Mouse (Mus musculus): ENCODE data around the gene Vps53.
"Not testable (repeated sequence)": the region's sequence is repeated elsewhere in the genome, so short reads cannot be mapped to it uniquely, and the experiment has no call there.

The Vps53 gene

DNA sequence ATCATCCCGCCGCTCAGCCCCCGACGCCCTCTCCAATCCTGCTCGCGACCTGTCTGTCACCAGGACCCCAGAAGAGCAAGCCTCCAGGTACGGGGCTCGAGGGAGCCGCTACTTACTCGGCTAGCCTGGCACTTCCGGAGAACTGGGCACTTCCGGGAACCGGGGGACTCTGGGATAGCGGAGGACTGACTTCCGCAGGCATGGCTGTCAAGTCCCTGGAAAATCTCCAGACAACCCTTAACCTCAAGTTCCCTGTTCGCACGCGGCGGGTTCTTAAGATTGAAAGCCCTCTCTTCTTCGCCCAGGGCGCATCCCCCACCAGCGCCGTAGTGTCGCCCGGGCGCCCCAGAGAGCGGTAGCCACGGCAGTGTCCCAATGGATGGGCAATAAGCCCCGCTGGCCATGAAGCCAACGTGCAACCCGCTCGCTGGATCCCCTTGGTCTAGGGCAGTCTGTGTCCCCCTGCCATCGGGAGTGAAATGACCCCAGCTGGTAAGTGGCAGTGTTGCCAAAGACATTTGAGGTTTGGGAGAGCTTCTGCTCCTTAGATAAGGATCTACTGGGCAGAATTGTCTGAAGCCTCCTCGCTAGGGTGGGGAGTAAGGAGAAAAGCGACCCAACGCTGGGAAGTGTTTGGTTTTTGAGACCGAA is at the start of gene Vps53, which contains the start of gene Fam57a:
Gene Vps53 (minus strand): TSS at position 153 of the 651 bp plus-strand sequence.
Gene Fam57a (plus strand): TSS at position 177 of the 651 bp plus-strand sequence.
- peak; percentile 92 for DNase-seq

DNA sequence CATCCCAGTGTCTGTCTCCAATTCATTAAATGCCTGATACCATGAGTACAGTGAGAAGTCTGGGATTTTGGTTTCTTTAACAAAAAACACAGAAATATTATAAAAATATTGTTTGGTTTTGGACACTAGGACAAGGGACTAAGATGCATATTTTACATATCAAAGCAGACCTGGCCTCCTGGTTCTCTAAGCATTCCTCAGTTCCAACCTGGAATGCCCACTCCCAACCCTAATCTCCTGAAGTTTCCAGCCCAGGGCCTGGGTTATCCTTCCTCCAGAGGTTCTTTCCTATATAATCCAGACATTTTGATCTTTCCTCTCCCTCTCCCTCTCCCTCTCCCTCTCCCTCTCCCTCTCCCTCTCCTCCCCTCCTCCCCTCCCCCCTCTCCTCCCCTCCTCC is 45.6 kb upstream of the Vps53 start:
- no peak for DNase-seq

DNA sequence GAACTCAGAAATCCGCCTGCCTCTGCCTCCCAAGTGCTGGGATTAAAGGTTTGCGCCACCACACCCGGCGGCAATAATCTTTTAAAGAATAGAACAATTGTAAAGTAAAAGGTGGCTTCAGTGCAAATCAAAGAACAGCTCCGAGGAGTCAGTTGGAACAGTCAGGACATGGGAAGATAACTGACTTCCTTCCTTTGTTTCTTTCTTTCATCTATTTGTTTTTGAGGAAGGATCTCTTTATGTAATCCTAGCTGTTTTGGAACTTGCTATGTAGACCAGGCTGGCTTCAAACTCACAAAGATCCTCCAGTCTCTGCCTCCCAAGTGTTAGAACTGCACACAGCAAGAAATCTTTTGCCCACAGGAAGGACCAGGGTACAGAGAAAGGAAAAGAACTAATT is 45.2 kb upstream of the Vps53 start:
- DNase-seq: no peak

DNA sequence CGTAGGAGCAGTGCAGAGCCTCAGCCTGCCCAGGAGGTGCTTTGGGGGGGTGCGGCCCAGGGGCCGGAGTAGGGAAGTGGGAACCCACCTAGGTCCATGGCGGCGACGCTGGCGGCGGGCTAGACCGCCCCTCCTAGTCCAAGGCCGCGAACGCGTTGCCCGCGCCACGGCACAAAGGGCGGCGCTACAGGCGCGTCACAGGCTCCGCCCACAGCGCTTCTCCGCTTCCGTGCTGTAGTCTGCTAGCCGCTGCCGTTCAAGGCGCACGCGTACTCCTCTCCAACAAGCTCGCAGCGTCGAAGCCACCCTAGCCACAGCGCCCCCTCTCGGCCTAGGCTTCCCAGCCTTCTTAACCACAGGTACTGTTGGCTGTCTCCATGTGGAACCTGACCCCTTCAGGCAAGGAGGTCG is 37.9 kb upstream of the Vps53 start, which contains the start of the genes Dbil5 and Gemin4:
Gene Dbil5 (plus strand): TSS at position 219 of the 411 bp plus-strand sequence.
Gene Gemin4 (minus strand): TSS at position 275 of the 411 bp plus-strand sequence.
- DNase-seq: peak; percentile 96

DNA sequence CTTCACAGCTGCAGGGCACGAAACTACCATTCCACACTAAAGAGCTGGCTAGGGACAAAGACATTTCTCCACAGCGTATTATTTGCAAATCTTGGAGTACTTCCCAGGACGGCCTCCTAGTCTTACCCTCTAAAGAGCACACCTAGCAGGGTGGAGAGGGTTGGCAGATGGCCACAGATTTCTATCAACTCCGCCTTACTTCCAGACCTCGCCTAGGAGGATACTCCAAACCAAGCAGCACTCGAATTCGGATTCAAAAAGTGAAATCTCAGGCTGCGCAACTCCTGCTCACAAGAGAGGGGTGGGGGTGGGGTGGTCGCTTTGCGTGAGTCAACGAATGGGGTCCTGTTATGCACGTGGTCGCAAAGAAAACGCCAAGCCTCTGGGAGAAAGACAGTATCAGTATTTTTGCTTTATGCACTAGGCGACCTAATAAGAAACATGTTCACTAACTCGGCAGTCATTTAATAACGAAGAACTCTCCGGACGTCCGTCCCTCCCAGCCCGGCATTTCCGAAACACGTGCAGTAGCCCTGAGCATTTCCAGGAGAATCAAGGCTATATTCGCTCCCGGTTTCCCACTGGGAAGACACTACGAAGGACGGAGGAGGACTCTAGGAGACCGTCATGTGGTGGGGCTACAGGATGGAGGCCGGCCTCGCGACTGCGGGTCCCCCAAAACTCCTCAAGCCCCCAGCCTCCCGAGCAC is 37.4 kb upstream of the Vps53 start:
- DNase-seq: peak; percentile 43

DNA sequence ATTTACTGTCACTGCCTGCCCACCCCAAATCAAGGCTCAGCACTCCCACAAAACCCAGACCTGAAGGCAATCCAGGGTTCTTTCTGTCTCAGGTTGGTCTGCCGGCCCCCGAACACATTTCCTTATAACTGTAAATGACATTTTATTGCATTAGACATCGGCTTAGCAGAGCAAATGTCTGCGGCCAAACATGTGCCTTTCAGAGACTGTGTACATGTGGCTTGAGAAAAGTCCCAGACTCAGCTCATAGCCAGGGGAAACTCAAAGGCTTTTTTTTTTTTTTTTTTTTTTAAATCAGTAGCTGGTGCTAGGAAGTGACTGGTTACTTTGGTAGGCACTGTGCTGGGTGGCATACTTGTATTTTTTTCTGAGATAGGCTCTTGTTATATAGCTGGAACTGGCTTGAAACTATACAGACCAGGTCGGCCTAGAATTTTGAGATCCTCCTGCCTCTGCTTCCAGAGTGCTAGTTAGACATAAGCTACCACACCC is 36.6 kb upstream of the Vps53 start:
- no peak for DNase-seq

DNA sequence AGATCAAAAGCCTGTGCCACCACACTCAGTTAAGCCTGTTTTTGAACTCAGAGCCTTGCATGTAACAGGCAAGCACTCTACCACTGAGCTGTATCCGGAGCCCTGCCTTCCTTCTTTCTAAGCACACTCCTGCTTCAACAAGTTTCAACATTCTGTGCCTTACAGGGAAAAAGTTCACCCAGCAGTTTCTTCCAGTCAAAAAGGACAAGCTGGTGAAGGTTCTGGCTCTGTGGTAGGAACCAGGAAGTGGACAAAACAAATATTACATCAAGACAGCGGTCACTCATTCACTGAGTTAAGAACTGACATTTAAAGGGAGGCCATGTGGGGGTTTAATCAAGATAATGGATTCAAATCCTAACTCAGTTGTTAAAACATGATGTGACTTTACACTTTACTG is 35.6 kb upstream of the Vps53 start:
- no peak for DNase-seq

DNA sequence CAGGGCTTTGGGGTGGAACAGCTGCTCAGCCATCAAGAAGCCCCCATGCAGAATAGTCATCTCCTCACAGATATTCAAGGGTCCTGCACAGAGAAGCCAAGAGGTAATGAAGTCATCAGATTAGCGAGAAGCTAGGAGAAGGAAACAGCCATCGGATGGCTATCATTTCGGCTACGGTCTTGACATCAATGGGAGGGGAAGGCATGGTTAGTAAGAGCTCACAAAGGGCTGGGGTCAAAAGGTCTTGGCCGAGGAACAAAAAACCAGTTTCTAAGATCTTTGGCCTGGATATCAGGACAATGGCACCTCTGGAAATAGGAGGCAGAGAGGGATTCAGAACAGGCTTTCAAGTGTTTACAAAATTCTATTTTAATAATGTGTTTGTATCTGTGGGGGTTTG is 34.4 kb upstream of the Vps53 start:
- DNase-seq: no peak

DNA sequence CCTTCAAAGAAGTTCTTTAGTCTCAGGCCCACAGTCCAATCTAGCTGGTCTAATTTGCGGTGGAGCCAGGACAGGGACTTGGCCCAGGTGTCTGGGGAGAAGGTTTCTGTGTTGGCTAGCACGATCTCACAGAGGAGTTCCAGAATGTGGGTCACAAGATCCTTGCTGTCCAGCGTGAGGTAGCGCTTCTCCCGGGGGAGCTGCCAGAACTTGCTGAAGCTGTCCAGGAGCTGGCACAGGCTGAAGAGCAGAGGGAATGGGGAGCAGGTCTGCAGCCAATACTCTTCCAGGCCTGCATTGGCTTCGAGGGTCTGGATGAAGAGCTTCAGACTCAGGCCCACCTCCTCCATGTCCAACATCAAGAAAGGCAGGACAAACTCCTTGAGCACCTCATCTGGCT is 32.1 kb upstream of the Vps53 start:
- not testable (repeated sequence) for DNase-seq

DNA sequence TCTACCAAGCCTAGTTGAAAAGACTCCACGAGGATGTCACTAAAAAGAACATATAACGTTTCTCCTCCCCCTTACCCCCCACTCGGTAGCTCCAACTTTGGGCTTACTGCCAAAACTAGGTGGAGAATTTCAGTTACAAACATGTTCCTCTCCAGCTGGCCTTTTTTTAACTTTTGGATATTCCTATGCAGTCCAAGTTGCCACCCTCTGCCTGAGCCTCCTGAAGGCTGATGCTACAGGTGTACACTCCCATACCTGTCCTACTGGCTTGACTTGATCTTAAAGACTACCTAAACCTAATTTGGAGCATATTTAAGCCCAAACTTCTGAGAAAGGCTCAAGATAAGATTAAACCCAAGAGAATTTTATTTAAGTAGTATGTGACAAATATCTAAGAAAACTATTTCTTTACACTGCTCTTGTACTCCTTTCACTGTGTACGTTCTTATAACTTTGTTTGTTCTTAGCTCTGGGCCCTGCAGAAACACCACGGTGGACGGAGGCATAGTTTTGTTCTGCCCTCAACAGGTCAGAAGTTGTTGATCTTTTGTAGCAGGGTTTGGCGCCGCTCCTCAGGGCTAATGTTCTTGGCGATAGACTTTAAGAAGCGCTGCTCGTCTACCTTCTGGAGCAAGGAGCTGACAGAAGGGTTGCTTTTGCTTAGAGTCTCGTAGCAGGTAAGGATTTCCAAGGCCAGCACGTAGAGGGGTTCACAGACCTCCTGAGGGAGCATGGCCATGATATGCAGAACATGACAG is 31.0 kb upstream of the Vps53 start:
- DNase-seq: no peak

DNA sequence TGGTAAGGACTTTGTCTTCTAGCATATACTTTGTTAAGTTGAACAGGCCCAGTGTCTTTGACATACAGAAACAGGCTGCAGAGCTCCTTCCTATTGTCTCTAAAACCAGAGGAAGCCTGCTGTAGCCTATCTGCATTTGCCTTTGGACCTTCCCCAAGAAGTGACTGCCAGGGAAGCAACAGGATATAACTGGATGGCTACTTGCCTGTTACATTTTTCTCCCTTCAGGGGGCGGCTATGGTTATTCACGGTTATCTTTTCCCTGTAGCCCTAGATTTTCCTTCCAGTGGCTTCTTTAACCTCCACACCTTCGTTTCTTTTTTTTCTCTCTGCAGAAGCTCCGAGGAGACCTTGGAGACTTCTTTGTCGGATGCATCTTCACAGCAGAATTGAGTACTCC is 27.3 kb upstream of the Vps53 start:
- DNase-seq: no peak

DNA sequence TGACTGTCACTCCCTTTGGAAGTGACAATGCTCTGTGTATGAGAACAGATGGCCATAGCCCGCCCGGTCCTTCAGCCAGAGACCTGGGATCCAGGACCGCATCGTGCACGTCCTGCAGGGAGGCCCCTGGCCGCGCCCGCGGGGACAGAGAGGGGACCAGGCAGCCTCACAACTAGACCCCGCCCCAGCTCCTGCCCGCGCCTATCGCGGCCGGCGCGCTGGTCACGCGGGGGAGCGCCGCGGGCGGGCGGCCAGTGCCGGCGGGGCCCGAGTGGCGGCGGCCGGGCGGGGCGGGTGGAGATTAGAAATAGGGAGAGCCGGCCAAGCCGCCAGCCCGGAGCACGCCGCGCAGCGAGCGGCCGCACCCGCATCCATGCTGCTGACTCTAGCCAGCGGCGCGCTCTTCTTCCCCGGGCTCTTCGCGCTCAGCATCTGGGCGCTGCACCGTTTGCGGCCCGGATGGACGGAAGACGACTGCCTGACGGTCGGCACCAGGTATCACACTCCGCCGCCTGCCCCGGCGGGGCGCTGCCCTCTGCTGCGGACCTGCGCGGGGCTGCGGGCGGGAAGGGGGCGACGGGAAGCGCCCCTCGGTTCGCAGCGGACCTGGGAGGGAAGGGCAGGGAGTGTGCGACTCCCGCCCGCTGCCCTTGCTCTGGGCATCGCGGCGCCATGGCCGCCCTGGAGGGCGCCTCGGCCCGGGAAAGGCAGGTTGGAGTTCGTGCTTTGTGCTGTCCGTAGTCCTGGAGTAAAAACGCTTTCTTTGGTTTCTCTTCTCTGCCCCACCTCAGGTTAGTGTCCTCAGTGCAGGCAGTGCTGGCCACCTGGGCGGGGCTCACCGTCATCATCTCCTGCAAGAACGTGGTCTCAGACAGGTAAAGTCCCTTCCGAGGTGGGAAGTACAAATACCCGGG is 22.6 kb upstream of the Vps53 start:
- peak; percentile 82 for DNase-seq

DNA sequence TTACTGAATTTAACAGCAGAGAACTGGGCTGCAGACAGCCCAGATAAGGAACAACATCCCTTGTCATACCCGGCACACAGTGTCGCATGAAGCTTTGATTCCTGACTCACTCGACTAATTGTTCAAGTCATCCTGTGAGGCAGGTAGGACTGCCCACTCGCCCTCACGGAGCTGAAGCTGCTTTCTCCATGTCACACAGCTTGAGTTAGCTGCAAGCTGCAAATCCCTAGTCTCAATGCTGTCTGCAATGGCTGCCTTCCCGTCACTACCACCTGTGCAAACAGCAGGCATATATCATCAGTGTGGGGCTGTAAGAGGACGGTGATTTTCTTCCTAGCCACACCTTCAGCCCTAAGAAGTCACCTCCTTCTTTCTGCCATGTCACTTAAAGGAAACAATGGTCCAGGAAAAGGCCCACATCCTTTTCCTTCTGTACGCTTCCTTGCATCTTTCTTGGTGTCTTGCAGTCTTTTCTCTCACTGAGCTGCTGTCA is 17.6 kb upstream of the Vps53 start:
- DNase-seq: no peak

DNA sequence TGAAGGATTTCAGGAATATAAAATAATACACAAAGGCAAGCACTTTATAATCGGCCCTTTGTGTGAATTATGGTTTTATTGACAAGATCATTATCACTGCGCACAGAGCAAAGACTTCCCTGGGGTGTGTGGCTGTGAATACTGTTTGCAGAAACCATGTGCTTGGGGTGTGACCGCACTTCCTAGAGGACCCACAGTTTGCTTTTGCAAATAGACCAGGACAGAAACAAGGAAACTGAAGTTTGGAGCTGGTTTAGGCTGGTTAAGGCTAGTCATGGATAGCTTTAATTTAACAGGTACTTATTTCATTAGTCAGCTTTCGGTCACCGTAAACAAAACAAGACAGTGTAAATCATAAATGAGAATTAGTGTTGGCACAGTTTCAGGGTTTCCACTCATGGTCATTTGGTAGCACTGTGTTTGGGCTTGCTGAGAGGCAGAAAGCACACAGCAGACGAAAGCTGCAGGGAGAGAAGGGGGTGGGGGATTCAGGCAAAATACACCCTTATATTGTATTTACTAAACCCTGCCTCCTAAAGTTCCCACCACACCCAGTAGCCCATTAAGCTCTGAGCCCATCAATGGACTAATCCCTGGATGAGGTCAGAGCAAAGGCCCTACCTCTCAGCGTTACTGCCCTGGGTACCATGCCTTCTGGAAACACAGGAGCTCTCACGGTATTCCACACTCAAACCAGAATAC is 17.0 kb upstream of the Vps53 start:
- DNase-seq: no peak

DNA sequence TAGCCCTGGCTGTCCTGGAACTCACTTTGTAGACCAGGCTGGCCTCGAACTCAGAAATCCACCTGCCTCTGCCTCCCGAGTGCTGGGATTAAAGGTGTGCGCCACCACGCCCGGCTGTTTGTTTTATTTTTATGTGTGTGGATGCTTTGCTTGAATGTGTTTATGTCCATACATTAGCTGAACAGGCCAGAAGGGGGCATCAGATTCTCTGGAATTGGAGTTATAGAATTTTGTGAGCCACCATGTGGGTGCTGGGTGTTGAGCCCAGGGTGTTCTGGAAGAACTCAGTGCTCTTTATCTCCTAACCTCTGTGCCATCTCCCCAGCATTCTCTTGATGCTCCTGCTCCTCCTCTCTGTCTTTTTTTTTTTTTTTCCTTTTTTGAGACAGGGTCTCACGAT is 7.5 kb upstream of the Vps53 start:
- no peak for DNase-seq

DNA sequence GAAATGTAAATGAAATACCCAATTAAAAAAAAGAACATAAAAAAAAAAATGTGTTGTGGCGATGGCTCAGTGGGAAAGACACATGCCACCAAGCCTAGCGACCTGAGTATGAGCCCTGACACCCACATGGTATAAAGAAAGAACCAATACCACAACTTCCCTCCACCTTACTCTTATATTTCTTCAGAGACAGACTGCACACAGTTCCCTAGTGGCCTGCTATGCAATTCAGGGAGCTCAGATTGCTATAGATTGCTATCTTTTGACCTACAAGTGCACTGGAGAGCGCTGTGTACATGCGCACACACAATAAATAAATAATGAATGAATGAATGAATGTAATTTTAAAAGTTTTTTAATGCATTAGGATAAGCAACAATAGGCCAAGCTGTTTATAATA is 4.3 kb upstream of the Vps53 start:
- no peak for DNase-seq

DNA sequence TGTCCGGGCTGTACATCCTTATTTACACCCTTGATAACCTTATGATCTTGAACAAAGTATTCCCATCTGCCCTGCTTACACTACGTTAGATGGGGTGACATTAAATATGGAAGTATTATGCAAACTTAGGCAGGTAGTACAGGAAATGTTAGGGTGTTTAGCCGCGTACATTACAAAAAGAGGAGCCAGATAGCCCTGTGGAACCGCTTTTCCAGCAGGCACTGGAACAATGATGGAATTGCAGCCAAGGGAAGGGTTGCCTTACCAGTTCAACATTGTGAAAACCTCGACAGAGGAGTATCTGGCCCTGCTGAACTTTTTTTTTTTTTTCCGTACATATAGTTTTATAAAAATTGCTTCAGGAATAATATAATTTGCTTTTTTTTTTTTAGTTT is 696 bp upstream of the Vps53 start:
- DNase-seq: no peak

DNA sequence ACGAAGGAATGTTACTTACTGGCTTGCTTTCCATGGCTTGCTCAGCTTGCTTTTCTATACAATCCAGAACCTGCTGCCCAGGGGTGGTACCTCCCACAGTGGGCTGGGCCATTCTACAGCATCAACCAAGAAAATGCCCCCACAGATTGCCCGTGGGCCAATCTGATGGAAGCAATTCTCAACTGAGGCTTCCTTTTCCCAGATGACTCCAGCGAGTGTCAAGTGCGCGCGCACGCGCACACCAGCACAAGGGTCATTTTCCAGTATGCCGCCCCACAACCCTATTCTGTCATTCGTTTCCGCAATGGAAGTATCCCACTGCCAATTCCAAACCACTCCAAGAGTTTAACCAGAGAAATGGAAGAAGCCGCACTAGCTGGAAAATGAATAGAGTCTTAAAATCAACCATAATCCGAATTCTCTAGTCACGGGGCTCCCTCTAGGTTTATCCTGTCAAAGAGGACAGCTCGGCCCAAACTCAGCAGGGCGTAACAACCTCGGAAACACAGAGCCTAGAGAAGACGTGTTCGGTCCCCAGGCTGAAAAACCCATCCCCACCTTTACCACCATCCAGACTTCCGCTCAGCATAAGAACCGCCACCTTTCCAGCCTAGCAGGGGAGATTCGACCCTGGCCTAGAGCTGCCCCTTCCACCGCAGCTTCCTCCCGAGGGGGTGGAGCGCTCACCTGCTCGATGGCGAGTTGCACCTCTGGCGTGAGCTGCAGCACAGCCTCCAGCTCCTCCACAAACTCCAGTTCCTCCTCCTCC is 537 bp downstream of the Vps53 start:
- peak; percentile 45 for DNase-seq

DNA sequence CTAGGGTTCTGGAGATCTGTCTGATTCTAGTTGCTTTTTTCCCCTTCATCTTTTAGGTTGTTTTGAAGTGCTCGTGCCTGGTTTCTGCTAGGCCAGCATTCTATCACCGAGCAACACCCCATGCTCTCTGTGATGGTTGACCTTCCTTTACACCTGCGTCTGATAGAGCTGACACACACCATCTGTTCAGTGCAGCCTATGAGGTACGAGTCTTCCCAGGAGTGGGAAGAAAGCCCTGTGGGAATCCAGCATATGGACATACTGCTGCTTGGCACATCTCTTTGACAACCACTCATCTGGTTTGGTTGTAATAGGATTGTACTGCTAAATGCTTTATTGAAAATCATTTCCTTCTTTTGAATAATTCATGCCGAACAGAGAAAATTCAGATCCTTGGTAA is 9.2 kb downstream of the Vps53 start:
- DNase-seq: no peak

DNA sequence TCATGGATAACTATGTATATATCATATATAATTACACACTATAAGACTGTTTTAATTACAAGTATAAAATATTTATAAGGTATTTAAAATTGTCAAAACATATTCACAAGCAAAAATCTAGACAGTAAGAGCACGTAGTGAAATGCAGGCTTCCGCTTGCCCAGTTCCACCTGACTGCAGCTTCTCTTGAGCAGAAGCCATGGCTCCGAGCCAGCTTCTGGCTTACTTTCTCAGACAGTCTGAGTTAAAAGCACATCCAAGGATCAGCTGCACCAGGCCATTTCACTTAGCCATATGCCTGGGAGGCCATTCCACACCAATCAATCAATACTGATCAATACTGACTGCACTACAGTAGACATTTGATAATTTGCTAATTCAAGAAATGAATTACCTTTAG is 10.5 kb downstream of the Vps53 start:
- peak; percentile 62 for DNase-seq

Data from kidney, adult 11 months (tissue).